Mouse (Mus musculus) myocyte (in vitro differentiated cells): ENCODE data around the gene Adprhl2. TPM values are rescaled to one million over a fixed set of nuclear protein-coding genes. Genes with fewer than 3 reads are reported as not detected.

Source experiments
- H3K27me3 ChIP-seq: one replicate; pipeline ENCODE4 v1.6.1; 2011; ENCODE audit not compliant: control insufficient read depth, insufficient read depth, insufficient read length
- H3K36me3 ChIP-seq: one replicate; pipeline ENCODE4 v1.6.1; 2011; ENCODE audit not compliant: control insufficient read depth, insufficient read depth
- H3K4me2 ChIP-seq: one replicate; pipeline ENCODE4 v1.6.1; 2011; ENCODE audit warnings: low read depth, control low read depth
- H3K4me3 ChIP-seq: one replicate; pipeline ENCODE4 v1.5.1; 2011; ENCODE audit warnings: mild to moderate bottlenecking, control low read depth, moderate library complexity
- H3K79me2 ChIP-seq: one replicate; pipeline ENCODE4 v1.6.1; 2011; ENCODE audit not compliant: control insufficient read depth, insufficient read depth
- H3ac ChIP-seq: one replicate; pipeline ENCODE4 v1.6.1; 2011; ENCODE audit not compliant: control insufficient read depth, insufficient read length
- CEBPB ChIP-seq: IDR thresholded peaks from 2 replicates; pipeline ENCODE4 v1.6.1; 2011; ENCODE audit warnings: mild to moderate bottlenecking, moderate library complexity; ENCODE audit not compliant: poor library complexity, insufficient read depth, severe bottlenecking
- E2F4 ChIP-seq: IDR thresholded peaks from one replicate; pipeline ENCODE4 v1.6.1; 2011; ENCODE audit warnings: mild to moderate bottlenecking, control low read depth, moderate library complexity; ENCODE audit not compliant: insufficient read depth
- MAX ChIP-seq: IDR thresholded peaks from one replicate; pipeline ENCODE4 v1.6.1; 2011; ENCODE audit warnings: low read depth, mild to moderate bottlenecking, control low read depth
- MYOD1 ChIP-seq, 3 experiments: IDR thresholded peaks; one replicate each; pipeline ENCODE4 v1.6.1; 2011; ENCODE audit warnings: control low read depth in 2 of 3, low read depth in 2 of 3, mild to moderate bottlenecking in 2 of 3, moderate library complexity in 1 of 3; ENCODE audit not compliant: insufficient read length in 2 of 3, control insufficient read depth in 1 of 3
- MYOG ChIP-seq, 3 experiments: IDR thresholded peaks; one replicate each; pipeline ENCODE4 v1.6.1; 2011; ENCODE audit warnings: control low read depth in 2 of 3, low read depth in 2 of 3, mild to moderate bottlenecking in 2 of 3; ENCODE audit not compliant: insufficient read length in 2 of 3, control insufficient read depth in 1 of 3, insufficient read depth in 1 of 3
- POLR2A ChIP-seq: IDR thresholded peaks from one replicate; pipeline ENCODE4 v1.6.1; 2011; ENCODE audit warnings: low read depth, mild to moderate bottlenecking, control low read depth, moderate library complexity; ENCODE audit not compliant: insufficient read length
- POLR2AphosphoS2 ChIP-seq: IDR thresholded peaks from one replicate; pipeline ENCODE4 v1.6.1; 2011; ENCODE audit warnings: low read depth, control low read depth; ENCODE audit not compliant: insufficient read length
- REST ChIP-seq: IDR thresholded peaks from one replicate; pipeline ENCODE4 v1.6.1; 2011; ENCODE audit warnings: mild to moderate bottlenecking, control low read depth, moderate library complexity; ENCODE audit not compliant: insufficient read depth, insufficient read length
- SRF ChIP-seq: IDR thresholded peaks from one replicate; pipeline ENCODE4 v1.6.1; 2011; ENCODE audit warnings: low read depth; ENCODE audit not compliant: control insufficient read depth, insufficient read length
- TCF12 ChIP-seq: IDR thresholded peaks from one replicate; pipeline ENCODE4 v1.6.1; 2011; ENCODE audit warnings: mild to moderate bottlenecking, control low read depth; ENCODE audit not compliant: poor library complexity, insufficient read depth, severe bottlenecking
- TCF3 ChIP-seq: IDR thresholded peaks from one replicate; pipeline ENCODE4 v1.6.1; 2011; ENCODE audit warnings: low read depth, control low read depth; ENCODE audit not compliant: insufficient read length
- USF1 ChIP-seq: IDR thresholded peaks from one replicate; pipeline ENCODE4 v1.6.1; 2011; ENCODE audit warnings: low read depth, mild to moderate bottlenecking, control low read depth, moderate library complexity
- polyA plus RNA-seq: library from polyadenylated mRNA; unstranded; fragments of >200 nt; fragmentation: generic; extraction: Trizol; gene quantifications from one replicate; pipeline ENCODE4 v1.2.1, GENCODE M21; 2012; ENCODE audit warnings: missing spikeins

The Adprhl2 gene
- polyA plus RNA-seq, 1 experiment = 31.5 TPM

- TF ChIP-seq TCF12 (no peak), TCF3 (no peak), REST (no peak), SRF (no peak), MAX (no peak), CEBPB (no peak), MYOD1 (IDR thresholded peaks at IDR 0.05; ENCODE audit: control insufficient read depth in 1 of 3, insufficient read length in 2 of 3, low read depth in 2 of 3) (no peak), USF1 (no peak), POLR2A (no peak), E2F4 (no peak), POLR2AphosphoS2 (no peak), MYOG (IDR thresholded peaks at IDR 0.05; ENCODE audit: control insufficient read depth in 1 of 3, insufficient read depth in 1 of 3, insufficient read length in 2 of 3, low read depth in 2 of 3) (no peak)
- Histone ChIP-seq H3K79me2 (no peaks in the 10 kb centered on the region), H3K36me3 (peaks cover 6% of the 10 kb centered on the region), H3ac (no peak overlapping the region), H3K4me3 (no peak overlapping the region), H3K4me2 (no peak overlapping the region), H3K27me3 (no peaks in the 10 kb centered on the region)
Measured at GRCm38 (mm10) chr4:126278961-126279360, 42.5 kb downstream of the Adprhl2 start.

GRCm38 (mm10) chr4:126278565-126278915, 43.0 kb downstream of the Adprhl2 start:
- no peak for TF ChIP-seq USF1
- TF ChIP-seq REST = no peak
- no peak for TF ChIP-seq TCF12
- TF ChIP-seq MYOG (IDR thresholded peaks at IDR 0.05; ENCODE audit: control insufficient read depth in 1 of 3, insufficient read depth in 1 of 3, insufficient read length in 2 of 3, low read depth in 2 of 3) = no peak
- no peak for TF ChIP-seq E2F4
- no peak for TF ChIP-seq CEBPB
- TF ChIP-seq MAX = no peak
- TF ChIP-seq MYOD1 (IDR thresholded peaks at IDR 0.05; ENCODE audit: control insufficient read depth in 1 of 3, insufficient read length in 2 of 3, low read depth in 2 of 3) = no peak
- no peak for TF ChIP-seq POLR2AphosphoS2
- no peak for TF ChIP-seq SRF
- no peak for TF ChIP-seq POLR2A
- no peak for TF ChIP-seq TCF3
- Histone ChIP-seq H3K79me2 (no peaks in the 10 kb centered on the region), H3K4me2 (no peak overlapping the region), H3K36me3 (peaks cover 6% of the 10 kb centered on the region), H3K4me3 (no peak overlapping the region), H3K27me3 (no peaks in the 10 kb centered on the region), H3ac (no peak overlapping the region)

- H3K27me3 ChIP-seq = no peaks in the 10 kb centered on the region
- no peaks in the 10 kb centered on the region for H3K79me2 ChIP-seq
- no peak overlapping the region for H3K4me2 ChIP-seq
- H3K4me3 ChIP-seq = no peak overlapping the region
- TF ChIP-seq POLR2AphosphoS2 = no peak
- TF ChIP-seq REST = no peak
- TF ChIP-seq MAX = no peak
- no peak for TF ChIP-seq TCF12
- TF ChIP-seq MYOD1 (IDR thresholded peaks at IDR 0.05; ENCODE audit: control insufficient read depth in 1 of 3, insufficient read length in 2 of 3, low read depth in 2 of 3) = no peak
- TF ChIP-seq TCF3 = no peak
- no peak for TF ChIP-seq SRF
- TF ChIP-seq POLR2A = no peak
- peaks cover 6% of the 10 kb centered on the region for H3K36me3 ChIP-seq
- H3ac ChIP-seq = no peak overlapping the region
Measured at GRCm38 (mm10) chr4:126277906-126278564, 43.5 kb downstream of the Adprhl2 start.

- H3ac ChIP-seq = no peak overlapping the region
- H3K4me3 ChIP-seq = no peak overlapping the region
- TF ChIP-seq MYOD1 (IDR thresholded peaks at IDR 0.05; ENCODE audit: control insufficient read depth in 1 of 3, insufficient read length in 2 of 3, low read depth in 2 of 3) (no peak), MAX (no peak), POLR2A (no peak), POLR2AphosphoS2 (no peak), SRF (no peak), E2F4 (no peak), TCF12 (no peak), TCF3 (no peak), USF1 (no peak), CEBPB (no peak), REST (no peak), MYOG (IDR thresholded peaks at IDR 0.05; ENCODE audit: control insufficient read depth in 1 of 3, insufficient read depth in 1 of 3, insufficient read length in 2 of 3, low read depth in 2 of 3) (no peak)
- H3K27me3 ChIP-seq = no peaks in the 10 kb centered on the region
- H3K4me2 ChIP-seq = no peak overlapping the region
- peaks cover 6% of the 10 kb centered on the region for H3K36me3 ChIP-seq
- no peaks in the 10 kb centered on the region for H3K79me2 ChIP-seq
Measured at GRCm38 (mm10) chr4:126275681-126276131, 45.8 kb downstream of the Adprhl2 start.
